In genomic region chr4:136934746-136935613, GRCm38 (mm10) we compare ENCODE assay signal across 14 mouse cellular contexts. TPM values are rescaled to one million over a fixed set of nuclear protein-coding genes. Genes with fewer than 3 reads are reported as not detected.
DNase-seq lines count a peak whose midpoint lies in the region; ATAC-seq and TF ChIP-seq lines count a peak whose summit lies in the region.
"Had no signal": no experiment of that assay in that cellular context is flagged by ENCODE, and none has a peak within 500 bp of the region (broad histone marks: within the 10 kb centered on the region; RNA-seq: fewer than 3 reads in every experiment).

No protein-coding gene starts in this region.

- H3K9ac ChIP-seq in intestine, embryonic 15.5 days: no peak overlapping the region
- no peak overlapping the region for H3K9ac ChIP-seq in intestine, postnatal 0 days (ENCODE audit: low read depth, low read length)
- no peak overlapping the region for H3K9ac ChIP-seq in liver, embryonic 15.5 days
- H3K9ac ChIP-seq: embryonic facial prominence, embryonic 13.5 days had no signal

- TF ChIP-seq CTCF in intestine, postnatal 0 days (IDR thresholded peaks at IDR 0.05; ENCODE audit: low read depth): no peak

- H3K27ac ChIP-seq in intestine, embryonic 15.5 days: no peak overlapping the region
- no peak overlapping the region for H3K27ac ChIP-seq in intestine, postnatal 0 days (ENCODE audit: low read depth, low read length)
- no peak overlapping the region for H3K27ac ChIP-seq in liver, embryonic 15.5 days (replicated peaks)
- H3K27ac ChIP-seq: embryonic facial prominence, embryonic 13.5 days had no signal

- ATAC-seq in intestine, embryonic 15.5 days: 0 out of 2 replicates have a peak, but pooled peaks have one; percentile 34
- no peak for ATAC-seq in intestine, postnatal 0 days
- peak; percentile 52; the same call in 1 of the 2 replicates for ATAC-seq in liver, embryonic 15.5 days (ENCODE audit: insufficient read depth)
- ATAC-seq: midbrain, embryonic 16.5 days had no signal

- no peak overlapping the region for H3K4me2 ChIP-seq in intestine, embryonic 15.5 days (replicated peaks)
- no peak overlapping the region for H3K4me2 ChIP-seq in intestine, postnatal 0 days (replicated peaks; ENCODE audit: low read depth)
- H3K4me2 ChIP-seq in liver, embryonic 15.5 days: peak overlapping the region; percentile 14
- H3K4me2 ChIP-seq: embryonic facial prominence, embryonic 13.5 days had no signal

- peak; percentile 3 for DNase-seq in cerebellum, adult 8-10 months
- DNase-seq in cerebellum, postnatal 4 days (ENCODE audit: low spot score in 2 of 2): no peak
- DNase-seq in NIH3T3 (ENCODE audit: low read depth): peak; percentile 6
- no peak for DNase-seq in ovary, postnatal 36 days (ENCODE audit: low spot score)
- DNase-seq in adrenal gland, postnatal 4 days (ENCODE audit: low spot score in 2 of 2): no peak
- DNase-seq: adrenal gland, adult 2 months; heart, adult 11 months; kidney, adult 11 months had no signal

- no peaks in the 10 kb centered on the region for H3K36me3 ChIP-seq in intestine, embryonic 15.5 days
- no peaks in the 10 kb centered on the region for H3K36me3 ChIP-seq in intestine, postnatal 0 days (ENCODE audit: control insufficient read depth, insufficient read depth)
- no peaks in the 10 kb centered on the region for H3K36me3 ChIP-seq in liver, embryonic 15.5 days (replicated peaks)
- H3K36me3 ChIP-seq: embryonic facial prominence, embryonic 13.5 days had no signal

- H3K4me3 ChIP-seq in intestine, embryonic 15.5 days (replicated peaks): no peak overlapping the region
- H3K4me3 ChIP-seq in intestine, postnatal 0 days (ENCODE audit: low read depth, low read length): no peak overlapping the region
- no peak overlapping the region for H3K4me3 ChIP-seq in liver, embryonic 15.5 days (replicated peaks)
- H3K4me3 ChIP-seq: embryonic facial prominence, embryonic 13.5 days had no signal

- H3K4me1 ChIP-seq in intestine, embryonic 15.5 days (replicated peaks): no peaks in the 10 kb centered on the region
- no peaks in the 10 kb centered on the region for H3K4me1 ChIP-seq in intestine, postnatal 0 days (replicated peaks; ENCODE audit: control insufficient read depth, insufficient read depth, low read length)
- H3K4me1 ChIP-seq in liver, embryonic 15.5 days (replicated peaks): peaks cover 35% of the 10 kb centered on the region

- no peaks in the 10 kb centered on the region for H3K9me3 ChIP-seq in intestine, embryonic 15.5 days
- H3K9me3 ChIP-seq in intestine, postnatal 0 days (ENCODE audit: control insufficient read depth): no peaks in the 10 kb centered on the region
- no peaks in the 10 kb centered on the region for H3K9me3 ChIP-seq in liver, embryonic 15.5 days (replicated peaks)
- H3K9me3 ChIP-seq: embryonic facial prominence, embryonic 13.5 days had no signal

- 50% methylated on average over 18 of the region's 18 CpGs for WGBS in intestine, embryonic 15.5 days
- 49% methylated on average over 18 of the region's 18 CpGs for WGBS in intestine, postnatal 0 days
- WGBS in liver, embryonic 15.5 days (ENCODE audit: insufficient replicate concordance): 38% methylated on average over 18 of the region's 18 CpGs

- no peaks in the 10 kb centered on the region for H3K27me3 ChIP-seq in intestine, embryonic 15.5 days (replicated peaks)
- no peaks in the 10 kb centered on the region for H3K27me3 ChIP-seq in intestine, postnatal 0 days (replicated peaks; ENCODE audit: control insufficient read depth, insufficient read depth, low read length)
- peaks cover 32% of the 10 kb centered on the region for H3K27me3 ChIP-seq in liver, embryonic 15.5 days

RNA-seq across cellular contexts. Expression of gene Epha8, which starts 21.6 kb away (rescaled TPM):
- polyA plus RNA-seq in intestine, embryonic 15.5 days (2015; fragmentation: Nextera tagmentation; extraction: Ambion mirVana): 0.80 and 0.84 TPM in 2 replicates
- 0.10 and 0.14 TPM in 2 replicates for polyA plus RNA-seq in intestine, postnatal 0 days (2015; fragmentation: Nextera tagmentation; extraction: Ambion mirVana)
- 0.25 and 0.33 TPM in 2 replicates for polyA plus RNA-seq in liver, embryonic 15.5 days (2015; fragmentation: Nextera tagmentation; extraction: Ambion mirVana)
- total RNA-seq in adrenal gland, postnatal 4 days (2021): under 1 TPM; 0.59 to 0.62 TPM
- total RNA-seq: MEL had no signal

RNA-seq across cellular contexts. Expression of gene C1qa, which starts 36.4 kb away (rescaled TPM):
- polyA plus RNA-seq in intestine, embryonic 15.5 days (2015; fragmentation: Nextera tagmentation; extraction: Ambion mirVana): 50.0 and 58.6 TPM in 2 replicates
- polyA plus RNA-seq in intestine, postnatal 0 days (2015; fragmentation: Nextera tagmentation; extraction: Ambion mirVana): 44.8 and 48.0 TPM in 2 replicates
- 57.8 and 69.3 TPM in 2 replicates for polyA plus RNA-seq in liver, embryonic 15.5 days (2015; fragmentation: Nextera tagmentation; extraction: Ambion mirVana)
- 10 to 100 TPM; 49.1 to 55.4 TPM for total RNA-seq in adrenal gland, postnatal 4 days (2021)

RNA-seq across cellular contexts. Expression of gene C1qc, which starts 42.1 kb away (rescaled TPM):
- 33.3 and 36.3 TPM in 2 replicates for polyA plus RNA-seq in intestine, embryonic 15.5 days (2015; fragmentation: Nextera tagmentation; extraction: Ambion mirVana)
- polyA plus RNA-seq in intestine, postnatal 0 days (2015; fragmentation: Nextera tagmentation; extraction: Ambion mirVana): 42.5 and 42.9 TPM in 2 replicates
- 59.0 and 70.3 TPM in 2 replicates for polyA plus RNA-seq in liver, embryonic 15.5 days (2015; fragmentation: Nextera tagmentation; extraction: Ambion mirVana)
- 10 to 100 TPM; 37.0 to 49.0 TPM for total RNA-seq in adrenal gland, postnatal 4 days (2021)
- total RNA-seq: MEL had no signal

RNA-seq across cellular contexts. Expression of gene C1qb, which starts 49.0 kb away (rescaled TPM):
- polyA plus RNA-seq in intestine, embryonic 15.5 days (2015; fragmentation: Nextera tagmentation; extraction: Ambion mirVana): 67.2 and 68.8 TPM in 2 replicates
- polyA plus RNA-seq in intestine, postnatal 0 days (2015; fragmentation: Nextera tagmentation; extraction: Ambion mirVana): 67.7 and 71.4 TPM in 2 replicates
- polyA plus RNA-seq in liver, embryonic 15.5 days (2015; fragmentation: Nextera tagmentation; extraction: Ambion mirVana): 109 and 134 TPM in 2 replicates
- 10 to 100 TPM; 47.0 to 59.8 TPM for total RNA-seq in adrenal gland, postnatal 4 days (2021)
- total RNA-seq: MEL had no signal

Comparison
In these comparisons a context has a peak if more than half of its experiments do, and no peak if none do; other contexts are left out.
1. DNase-seq: peak in cerebellum, adult 8-10 months (single experiment) and NIH3T3 (single experiment); none in cerebellum, postnatal 4 days (0 of 2), ovary, postnatal 36 days (single experiment) and adrenal gland, postnatal 4 days (0 of 2).